Mouse (Mus musculus) kidney, embryonic 14.5 days (tissue): ENCODE data around the gene Rnf11. TPM values are rescaled to one million over a fixed set of nuclear protein-coding genes. Genes with fewer than 3 reads are reported as not detected.

Experiments used
- ATAC-seq: fragments of 200-750 bp; cut with Nextera tagmentation; 2 replicates; pipeline ENCODE4 v1.8.0; 2017; ENCODE audit warnings: moderate number of reproducible peaks, mild to moderate bottlenecking, moderate TSS enrichment, moderate library complexity; ENCODE audit not compliant: low FRiP score, low TSS enrichment
- H3K27ac ChIP-seq: fragments of 300-500 bp; sonication (generic); 2 replicates; pipeline ENCODE4 v1.5.1; 2014; ENCODE audit warnings: low read depth, mild to moderate bottlenecking, low read length, moderate library complexity, mixed read lengths
- H3K27me3 ChIP-seq: fragments of 300-500 bp; sonication (generic); 2 replicates; pipeline ENCODE4 v1.6.1; 2014; ENCODE audit warnings: mild to moderate bottlenecking, low read length; ENCODE audit not compliant: control insufficient read depth, insufficient read depth
- H3K36me3 ChIP-seq: fragments of 300-500 bp; sonication (generic); 2 replicates; pipeline ENCODE4 v1.6.1; 2014; ENCODE audit warnings: low read length, mixed read lengths; ENCODE audit not compliant: control insufficient read depth, insufficient read depth
- H3K4me1 ChIP-seq: fragments of 300-500 bp; sonication (generic); 2 replicates; pipeline ENCODE4 v1.6.1; 2014; ENCODE audit warnings: low read length, mixed read lengths; ENCODE audit not compliant: control insufficient read depth, insufficient read depth
- H3K4me2 ChIP-seq: fragments of 300-500 bp; sonication (generic); replicated peaks from 2 replicates; pipeline ENCODE4 v1.6.1; 2014; ENCODE audit warnings: low read depth, mild to moderate bottlenecking, low read length
- H3K4me3 ChIP-seq: fragments of 300-500 bp; sonication (generic); 2 replicates; pipeline ENCODE4 v1.5.1; 2014; ENCODE audit warnings: mild to moderate bottlenecking, low read length
- H3K9ac ChIP-seq: fragments of 300-500 bp; sonication (generic); 2 replicates; pipeline ENCODE4 v1.6.1; 2014; ENCODE audit warnings: low read depth, mild to moderate bottlenecking, low read length, moderate library complexity
- H3K9me3 ChIP-seq: fragments of 300-500 bp; sonication (generic); 2 replicates; pipeline ENCODE4 v1.6.1; 2016; ENCODE audit warnings: low read length; ENCODE audit not compliant: control insufficient read depth
- WGBS: fragments of 180-500 bp; shearing (Covaris S2); extraction: QIAGEN DNeasy Blood & Tissue Kit; methylation state at CpG from one replicate; pipeline ENCODE4 v1.1.7; 2014; 5-methylcytosine and 5-hydroxymethylcytosine counted together
- polyA plus RNA-seq: library from polyadenylated mRNA; unstranded; fragments of >200 nt; fragmentation: Nextera tagmentation; extraction: Ambion mirVana; gene quantifications from 2 replicates; pipeline ENCODE4 v1.2.1, GENCODE M21; 2014

Gene Rnf11
- polyA plus RNA-seq, 1 experiment from 2014 or later, result 44.8 TPM

GRCm38 (mm10) chr4:109430854-109431253 lies 53.7 kb downstream of the Rnf11 start:
- H3K4me3 ChIP-seq, result no peak overlapping the region

GRCm38 (mm10) chr4:109430250-109430649 lies 54.3 kb downstream of the Rnf11 start:
- H3K9me3 ChIP-seq, result no peaks in the 10 kb centered on the region
- H3K27ac ChIP-seq, result no peak overlapping the region
- ATAC-seq, result no peak
- H3K27me3 ChIP-seq, result no peaks in the 10 kb centered on the region
- 88% methylated on average over 7 of the region's 7 CpGs for WGBS
- no peak overlapping the region for H3K4me3 ChIP-seq
- no peak overlapping the region for H3K4me2 ChIP-seq
- no peaks in the 10 kb centered on the region for H3K36me3 ChIP-seq
- H3K4me1 ChIP-seq, result no peaks in the 10 kb centered on the region
- H3K9ac ChIP-seq, result no peak overlapping the region

More at GRCm38 (mm10) chr4:109430854-109431253, 53.7 kb downstream of the Rnf11 start:
- no peak overlapping the region for H3K4me2 ChIP-seq
- no peaks in the 10 kb centered on the region for H3K9me3 ChIP-seq
- H3K27ac ChIP-seq, result no peak overlapping the region
- no peaks in the 10 kb centered on the region for H3K4me1 ChIP-seq
- H3K36me3 ChIP-seq, result no peaks in the 10 kb centered on the region
- 53% methylated on average over 13 of the region's 13 CpGs for WGBS
- ATAC-seq, result 0 out of 2 replicates have a peak, but pooled peaks have one; percentile 18
- no peak overlapping the region for H3K9ac ChIP-seq
- H3K27me3 ChIP-seq, result no peaks in the 10 kb centered on the region

GRCm38 (mm10) chr4:109427058-109427457 lies 57.5 kb downstream of the Rnf11 start:
- Histone ChIP-seq H3K4me1 (no peaks in the 10 kb centered on the region; the same call in 1 of the 2 replicates), H3K4me3 (no peak overlapping the region), H3K27me3 (no peaks in the 10 kb centered on the region), H3K9me3 (no peaks in the 10 kb centered on the region), H3K36me3 (no peaks in the 10 kb centered on the region), H3K27ac (no peak overlapping the region), H3K9ac (no peak overlapping the region), H3K4me2 (no peak overlapping the region)
- WGBS, result 73% methylated on average over 1 of the region's 1 CpGs
- ATAC-seq, result no peak

GRCm38 (mm10) chr4:109423438-109423837 lies 61.1 kb downstream of the Rnf11 start:
- Histone ChIP-seq H3K4me2 (no peak overlapping the region), H3K27me3 (no peaks in the 10 kb centered on the region), H3K27ac (no peak overlapping the region), H3K4me1 (no peaks in the 10 kb centered on the region; the same call in 1 of the 2 replicates), H3K36me3 (no peaks in the 10 kb centered on the region), H3K9me3 (no peaks in the 10 kb centered on the region), H3K4me3 (no peak overlapping the region), H3K9ac (no peak overlapping the region)
- ATAC-seq, result no peak
- WGBS, result 85% methylated on average over 2 of the region's 2 CpGs

- Histone ChIP-seq H3K4me2 (no peak overlapping the region), H3K36me3 (no peaks in the 10 kb centered on the region), H3K9ac (no peak overlapping the region), H3K4me1 (no peaks in the 10 kb centered on the region; the same call in 1 of the 2 replicates), H3K4me3 (no peak overlapping the region), H3K27ac (no peak overlapping the region), H3K27me3 (no peaks in the 10 kb centered on the region), H3K9me3 (no peaks in the 10 kb centered on the region)
- ATAC-seq, result no peak
- 64% methylated on average over 6 of the region's 6 CpGs for WGBS
Measured at GRCm38 (mm10) chr4:109422436-109422835, 62.1 kb downstream of the Rnf11 start.

GRCm38 (mm10) chr4:109421608-109422007 lies 62.9 kb downstream of the Rnf11 start:
- Histone ChIP-seq H3K9me3 (no peaks in the 10 kb centered on the region), H3K27me3 (no peaks in the 10 kb centered on the region), H3K27ac (no peak overlapping the region), H3K4me2 (no peak overlapping the region), H3K9ac (no peak overlapping the region), H3K4me1 (no peaks in the 10 kb centered on the region; the same call in 1 of the 2 replicates), H3K4me3 (no peak overlapping the region), H3K36me3 (no peaks in the 10 kb centered on the region)
- no peak for ATAC-seq
- 84% methylated on average over 7 of the region's 7 CpGs for WGBS

GRCm38 (mm10) chr4:109420138-109420795 lies 64.3 kb downstream of the Rnf11 start:
- 62% methylated on average over 8 of the region's 8 CpGs for whole genome bisulfite sequencing
- no peaks in the 10 kb centered on the region for H3K27me3 ChIP-seq
- no peaks in the 10 kb centered on the region; the same call in 1 of the 2 replicates for H3K4me1 ChIP-seq

GRCm38 (mm10) chr4:109419563-109419962 lies 65.0 kb downstream of the Rnf11 start:
- ATAC-seq, result peak; percentile 59; the same call in 1 of the 2 replicates

More at GRCm38 (mm10) chr4:109420138-109420795, 64.3 kb downstream of the Rnf11 start:
- ATAC-seq, result 0 out of 2 replicates have a peak, but pooled peaks have one; percentile 11
- Histone ChIP-seq H3K9me3 (no peaks in the 10 kb centered on the region), H3K4me2 (no peak overlapping the region), H3K9ac (no peak overlapping the region), H3K36me3 (no peaks in the 10 kb centered on the region), H3K4me3 (no peak overlapping the region), H3K27ac (no peak overlapping the region)

GRCm38 (mm10) chr4:109419017-109419416 lies 65.5 kb downstream of the Rnf11 start:
- Histone ChIP-seq H3K27me3 (no peaks in the 10 kb centered on the region), H3K9me3 (no peaks in the 10 kb centered on the region), H3K9ac (no peak overlapping the region), H3K36me3 (no peaks in the 10 kb centered on the region), H3K4me3 (no peak overlapping the region), H3K4me1 (no peaks in the 10 kb centered on the region; the same call in 1 of the 2 replicates), H3K4me2 (no peak overlapping the region), H3K27ac (no peak overlapping the region)
- peak; percentile 69; the same call in 1 of the 2 replicates for ATAC-seq
- 22% methylated on average over 3 of the region's 3 CpGs for whole genome bisulfite sequencing

More at GRCm38 (mm10) chr4:109419563-109419962, 65.0 kb downstream of the Rnf11 start:
- H3K9ac ChIP-seq, result no peak overlapping the region
- H3K27me3 ChIP-seq, result no peaks in the 10 kb centered on the region
- H3K4me1 ChIP-seq, result no peaks in the 10 kb centered on the region; the same call in 1 of the 2 replicates
- H3K27ac ChIP-seq, result no peak overlapping the region; the same call in 1 of the 2 replicates
- no peaks in the 10 kb centered on the region for H3K36me3 ChIP-seq
- no peak overlapping the region for H3K4me2 ChIP-seq
- WGBS, result 85% methylated on average over 4 of the region's 4 CpGs
- no peaks in the 10 kb centered on the region for H3K9me3 ChIP-seq
- no peak overlapping the region for H3K4me3 ChIP-seq
